7 mouse cellular contexts compared by ENCODE assay signal in genomic region chr5:21702009-21702364, GRCm38 (mm10). TPM values are rescaled to one million over a fixed set of nuclear protein-coding genes. Genes with fewer than 3 reads are reported as not detected.
DNase-seq lines count a peak whose midpoint lies in the region; ATAC-seq and TF ChIP-seq lines count a peak whose summit lies in the region.

No protein-coding gene starts in this region.

- peak overlapping the region; percentile 52 for H3K4me2 ChIP-seq in neural tube, embryonic 11.5 days (ENCODE audit: low read depth)
- H3K4me2 ChIP-seq in forebrain, embryonic 12.5 days, result peak overlapping the region; percentile 61
- H3K4me2 ChIP-seq in limb, embryonic 14.5 days (replicated peaks; ENCODE audit: low read depth, low read length, severe bottlenecking), result peak overlapping the region; percentile 78
- H3K4me2 ChIP-seq in stomach, embryonic 16.5 days (ENCODE audit: low read depth, low read length), result peak overlapping the region; percentile 79

- peak overlapping the region; percentile 70 for H3K4me3 ChIP-seq in neural tube, embryonic 11.5 days (ENCODE audit: low read depth, low read length)
- peak overlapping the region; percentile 68 for H3K4me3 ChIP-seq in forebrain, embryonic 12.5 days (replicated peaks)
- peak overlapping the region; percentile 69 for H3K4me3 ChIP-seq in limb, embryonic 14.5 days (replicated peaks; ENCODE audit: low read length)
- H3K4me3 ChIP-seq in stomach, embryonic 16.5 days (replicated peaks; ENCODE audit: low read length), result peak overlapping the region; percentile 64

- H3K9me3 ChIP-seq in neural tube, embryonic 11.5 days (ENCODE audit: control insufficient read depth, low read length), result no peaks in the 10 kb centered on the region
- H3K9me3 ChIP-seq in forebrain, embryonic 12.5 days, result no peaks in the 10 kb centered on the region
- H3K9me3 ChIP-seq in limb, embryonic 14.5 days (ENCODE audit: control insufficient read depth, low read length), result no peaks in the 10 kb centered on the region
- no peaks in the 10 kb centered on the region for H3K9me3 ChIP-seq in stomach, embryonic 16.5 days (replicated peaks; ENCODE audit: control insufficient read depth, low read length)

- WGBS in neural tube, embryonic 11.5 days, result 53% methylated on average over 2 of the region's 2 CpGs
- 55% methylated on average over 2 of the region's 2 CpGs for WGBS in forebrain, embryonic 12.5 days
- WGBS in limb, embryonic 14.5 days, result 53% methylated on average over 2 of the region's 2 CpGs
- 51% methylated on average over 2 of the region's 2 CpGs for WGBS in stomach, embryonic 16.5 days

- no peaks in the 10 kb centered on the region for H3K36me3 ChIP-seq in neural tube, embryonic 11.5 days (ENCODE audit: control insufficient read depth, insufficient read depth, low read length)
- H3K36me3 ChIP-seq in forebrain, embryonic 12.5 days (replicated peaks), result no peaks in the 10 kb centered on the region
- no peaks in the 10 kb centered on the region for H3K36me3 ChIP-seq in limb, embryonic 14.5 days (ENCODE audit: control insufficient read depth, insufficient read depth, low read length)
- no peaks in the 10 kb centered on the region for H3K36me3 ChIP-seq in stomach, embryonic 16.5 days (ENCODE audit: control insufficient read depth, insufficient read depth, low read length)

- no peak for DNase-seq in neural tube, embryonic 11.5 days (ENCODE audit: low spot score)
- DNase-seq in neural tube, embryonic 10.5 days (ENCODE audit: extremely low spot score, low spot score), result no peak
- DNase-seq in limb, embryonic 14.5 days (ENCODE audit: low spot score), result no peak
- no peak for DNase-seq in right cerebral cortex, adult 2 months (ENCODE audit: low spot score in 2 of 2)
- DNase-seq in adrenal gland, postnatal 25 days, result no peak

- 0 out of 2 replicates have a peak, but pooled peaks cover 2% of the 10 kb centered on the region for H3K4me1 ChIP-seq in neural tube, embryonic 11.5 days (ENCODE audit: control insufficient read depth, insufficient read depth, low read length)
- no peaks in the 10 kb centered on the region; the same call in 1 of the 2 replicates for H3K4me1 ChIP-seq in forebrain, embryonic 12.5 days
- no peaks in the 10 kb centered on the region for H3K4me1 ChIP-seq in limb, embryonic 14.5 days (ENCODE audit: control insufficient read depth, insufficient read depth, low read length)
- H3K4me1 ChIP-seq in stomach, embryonic 16.5 days (ENCODE audit: control insufficient read depth, insufficient read depth, low read length), result no peaks in the 10 kb centered on the region

- ATAC-seq in neural tube, embryonic 11.5 days (ENCODE audit: insufficient read depth, low FRiP score, low TSS enrichment), result no peak
- ATAC-seq in forebrain, embryonic 12.5 days (ENCODE audit: low FRiP score), result no peak
- no peak for ATAC-seq in limb, embryonic 14.5 days (ENCODE audit: low FRiP score, low read depth)
- ATAC-seq in stomach, embryonic 16.5 days (ENCODE audit: insufficient read depth, low FRiP score), result no peak

- H3K9ac ChIP-seq in neural tube, embryonic 11.5 days (ENCODE audit: low read length), result peak overlapping the region; percentile 92
- peak overlapping the region; percentile 81 for H3K9ac ChIP-seq in forebrain, embryonic 12.5 days
- peak overlapping the region; percentile 89 for H3K9ac ChIP-seq in limb, embryonic 14.5 days (ENCODE audit: low read depth, low read length, severe bottlenecking)
- peak overlapping the region; percentile 86 for H3K9ac ChIP-seq in stomach, embryonic 16.5 days (ENCODE audit: low read length)

- no peak for TF ChIP-seq POLR2A in limb, embryonic 14.5 days (IDR thresholded peaks at IDR 0.05; ENCODE audit: borderline replicate concordance, extremely low read depth, insufficient read depth, insufficient read length)

- H3K27ac ChIP-seq in neural tube, embryonic 11.5 days (ENCODE audit: low read depth, low read length), result peak overlapping the region; percentile 95
- peak overlapping the region; percentile 97 for H3K27ac ChIP-seq in forebrain, embryonic 12.5 days
- peak overlapping the region; percentile 97; the same call in 1 of the 2 replicates for H3K27ac ChIP-seq in limb, embryonic 14.5 days (replicated peaks; ENCODE audit: low read depth, low read length)
- peak overlapping the region; percentile 92 for H3K27ac ChIP-seq in stomach, embryonic 16.5 days (ENCODE audit: low read length)

- no peaks in the 10 kb centered on the region for H3K27me3 ChIP-seq in neural tube, embryonic 11.5 days (ENCODE audit: control insufficient read depth, insufficient read depth, low read length)
- H3K27me3 ChIP-seq in forebrain, embryonic 12.5 days, result no peaks in the 10 kb centered on the region
- no peaks in the 10 kb centered on the region for H3K27me3 ChIP-seq in limb, embryonic 14.5 days (ENCODE audit: control insufficient read depth, insufficient read depth, low read length)
- H3K27me3 ChIP-seq in stomach, embryonic 16.5 days (ENCODE audit: control insufficient read depth, insufficient read depth, low read length), result no peaks in the 10 kb centered on the region

RNA-seq across cellular contexts. Expression of gene Napepld, which starts 0.8 kb away (rescaled TPM):
- polyA plus RNA-seq in neural tube, embryonic 11.5 days (2014; fragmentation: Nextera tagmentation; extraction: Ambion mirVana), result 8.7 and 8.8 TPM in 2 replicates
- 12.6 and 13.5 TPM in 2 replicates for polyA plus RNA-seq in forebrain, embryonic 12.5 days (2016; fragmentation: Nextera tagmentation; extraction: Ambion mirVana)
- 2.3 and 2.7 TPM in 2 replicates for polyA plus RNA-seq in limb, embryonic 14.5 days (2012; rRNA removed)
- polyA plus RNA-seq in limb, embryonic 14.5 days (2014; fragmentation: Nextera tagmentation; extraction: Ambion mirVana), result 2.1 and 2.2 TPM in 2 replicates
- 3.6 and 4.2 TPM in 2 replicates for polyA plus RNA-seq in stomach, embryonic 16.5 days (2015; fragmentation: Nextera tagmentation; extraction: Ambion mirVana)
- 47.6 and 63.1 TPM in 2 replicates for total RNA-seq in adrenal gland, postnatal 25 days (2021)

RNA-seq across cellular contexts. Expression of gene Pmpcb, which starts 35.0 kb away (rescaled TPM):
- polyA plus RNA-seq in neural tube, embryonic 11.5 days (2014; fragmentation: Nextera tagmentation; extraction: Ambion mirVana), result 96.1 and 103 TPM in 2 replicates
- polyA plus RNA-seq in forebrain, embryonic 12.5 days (2016; fragmentation: Nextera tagmentation; extraction: Ambion mirVana), result 88.5 and 94.9 TPM in 2 replicates
- polyA plus RNA-seq in limb, embryonic 14.5 days (2012; rRNA removed), result 63.2 and 80.0 TPM in 2 replicates
- polyA plus RNA-seq in limb, embryonic 14.5 days (2014; fragmentation: Nextera tagmentation; extraction: Ambion mirVana), result 82.7 and 85.1 TPM in 2 replicates
- 77.1 and 77.9 TPM in 2 replicates for polyA plus RNA-seq in stomach, embryonic 16.5 days (2015; fragmentation: Nextera tagmentation; extraction: Ambion mirVana)
- total RNA-seq in adrenal gland, postnatal 25 days (2021), result 277 and 295 TPM in 2 replicates

RNA-seq across cellular contexts. Expression of gene Armc10, which starts 56.4 kb away (rescaled TPM):
- polyA plus RNA-seq in neural tube, embryonic 11.5 days (2014; fragmentation: Nextera tagmentation; extraction: Ambion mirVana), result 79.2 and 84.5 TPM in 2 replicates
- 75.4 and 80.1 TPM in 2 replicates for polyA plus RNA-seq in forebrain, embryonic 12.5 days (2016; fragmentation: Nextera tagmentation; extraction: Ambion mirVana)
- polyA plus RNA-seq in limb, embryonic 14.5 days (2012; rRNA removed), result 55.0 and 56.0 TPM in 2 replicates
- 44.4 and 49.8 TPM in 2 replicates for polyA plus RNA-seq in limb, embryonic 14.5 days (2014; fragmentation: Nextera tagmentation; extraction: Ambion mirVana)
- polyA plus RNA-seq in stomach, embryonic 16.5 days (2015; fragmentation: Nextera tagmentation; extraction: Ambion mirVana), result 32.8 and 34.2 TPM in 2 replicates
- 25.9 and 33.4 TPM in 2 replicates for total RNA-seq in adrenal gland, postnatal 25 days (2021)

RNA-seq across cellular contexts. Expression of gene Fbxl13, which starts 56.6 kb away (rescaled TPM):
- not detected in 2 replicates for polyA plus RNA-seq in neural tube, embryonic 11.5 days (2014; fragmentation: Nextera tagmentation; extraction: Ambion mirVana)
- polyA plus RNA-seq in forebrain, embryonic 12.5 days (2016; fragmentation: Nextera tagmentation; extraction: Ambion mirVana), result 0.22 and 0.32 TPM in 2 replicates
- polyA plus RNA-seq in limb, embryonic 14.5 days (2012; rRNA removed), result 0.15 and 0.28 TPM in 2 replicates
- polyA plus RNA-seq in limb, embryonic 14.5 days (2014; fragmentation: Nextera tagmentation; extraction: Ambion mirVana), result 0.25 and 0.33 TPM in 2 replicates
- 0.31 and 0.42 TPM in 2 replicates for polyA plus RNA-seq in stomach, embryonic 16.5 days (2015; fragmentation: Nextera tagmentation; extraction: Ambion mirVana)
- total RNA-seq in adrenal gland, postnatal 25 days (2021), result not detected in 2 replicates
